Comparison of ENCODE assay signal across 8 mouse cellular contexts in genomic region chr1:97659405-97659804, GRCm38 (mm10). TPM values are rescaled to one million over a fixed set of nuclear protein-coding genes. Genes with fewer than 3 reads are reported as not detected.
DNase-seq lines count a peak whose midpoint lies in the region; TF ChIP-seq lines count a peak whose summit lies in the region.

No protein-coding gene starts in this region.

- H3K4me3 ChIP-seq in layer of hippocampus, adult 2 months: peak overlapping the region; percentile 83
- H3K4me3 ChIP-seq in cortical plate, adult 2 months (ENCODE audit: insufficient read depth, low read length): peak overlapping the region; percentile 96

- TF ChIP-seq CTCF in layer of hippocampus, adult 2 months (conservative IDR thresholded peaks at IDR 0.05): no peak
- TF ChIP-seq CTCF in cortical plate, adult 2 months (IDR thresholded peaks at IDR 0.05; ENCODE audit: extremely low read depth, insufficient read depth, low read length): no peak

- peak overlapping the region; percentile 70 for H3K27ac ChIP-seq in layer of hippocampus, adult 2 months
- H3K27ac ChIP-seq in cortical plate, adult 2 months (ENCODE audit: insufficient read depth, low read length): peak overlapping the region; percentile 60; the same call in 1 of the 2 replicates

- no peak for TF ChIP-seq POLR2A in cortical plate, adult 2 months (IDR thresholded peaks at IDR 0.05; ENCODE audit: extremely low read depth, insufficient read depth, low read length)

- peaks cover 6% of the 10 kb centered on the region; the same call in 1 of the 2 replicates for H3K4me1 ChIP-seq in cortical plate, adult 2 months (ENCODE audit: control insufficient read depth, insufficient read depth, low read length)

- no peak for DNase-seq in layer of hippocampus, adult 2 months (ENCODE audit: low spot score in 2 of 2)
- no peak for DNase-seq in layer of hippocampus, adult 18-20 months (ENCODE audit: low spot score in 2 of 2)
- peak; percentile 62 for DNase-seq in induced T-regulatory cell, adult 2 months (ENCODE audit: low read depth)
- peak; percentile 28 to 64 for DNase-seq in natural killer cell, adult 2 months (ENCODE audit: low spot score in 2 of 2)
- no peak for DNase-seq in adrenal gland, postnatal 4 days (ENCODE audit: low spot score in 2 of 2)
- DNase-seq in thymus, postnatal 14 days: no peak
- no peak for DNase-seq in right cerebral cortex, adult 18-20 months

RNA-seq across cellular contexts. Expression of gene D1Ertd622e, which starts 2.5 kb away (rescaled TPM):
- total RNA-seq in layer of hippocampus, adult 2 months (2021): 10 to 100 TPM; 42.1 to 42.8 TPM
- total RNA-seq in layer of hippocampus, adult 18-20 months (2021): 10 to 100 TPM; 50.6 to 53.9 TPM
- polyA plus RNA-seq in cortical plate, adult 2 months (2012; rRNA removed): 68.8 and 71.2 TPM in 2 replicates
- 10 to 100 TPM; 18.6 to 22.4 TPM for total RNA-seq in adrenal gland, postnatal 4 days (2021)

Comparison
In these comparisons a context has a peak if more than half of its experiments do, and no peak if none do; other contexts are left out.
1. DNase-seq: peak in induced T-regulatory cell, adult 2 months (single experiment) and natural killer cell, adult 2 months (2 of 2); none in layer of hippocampus, adult 2 months (0 of 2), layer of hippocampus, adult 18-20 months (0 of 2), adrenal gland, postnatal 4 days (0 of 2), thymus, postnatal 14 days (single experiment) and right cerebral cortex, adult 18-20 months (single experiment).